Mouse (Mus musculus): Measurements from ENCODE around the gene Cd40. TPM values are rescaled to one million over a fixed set of nuclear protein-coding genes. Genes with fewer than 3 reads are reported as not detected.

Gene Cd40
- under 1 TPM; 0.42 to 0.61 TPM for total RNA-seq (2021)
- long read RNA-seq, experiment 1 = 0 reads
- long read RNA-seq, experiment 2 = 0 reads

- peak within 1 kb of the TSS; percentile 19; the same call in 1 of the 2 replicates for H3K4me3 ChIP-seq
- no peak within 1 kb of the TSS for H3K27ac ChIP-seq
- intact Hi-C loops (cut with DNase I) = no loop called here
- TF ChIP-seq CTCF (IDR thresholded peaks at IDR 0.05) = no peak
- DNase-seq (ENCODE audit: extremely low spot score in 1 of 2, low spot score in 2 of 2) = no peak
Measured at GRCm38 (mm10) chr2:165054888-165055852, at the start of gene Cd40. TSS of gene Cd40 (plus strand) at chr2:165055627.

GRCm38 (mm10) chr2:165006813-165007212 is 48.6 kb upstream of the Cd40 start:
- no peak for DNase-seq (ENCODE audit: extremely low spot score in 1 of 2, low spot score in 2 of 2)
- intact Hi-C loops (cut with DNase I) = no loop called here
- TF ChIP-seq CTCF (IDR thresholded peaks at IDR 0.05) = no peak
- Histone ChIP-seq H3K27ac (no peak overlapping the region), H3K4me3 (no peak overlapping the region)

GRCm38 (mm10) chr2:165007986-165008385 is 47.4 kb upstream of the Cd40 start:
- H3K27ac ChIP-seq = no peak overlapping the region
- intact Hi-C loops (cut with DNase I) = no loop called here
- TF ChIP-seq CTCF (IDR thresholded peaks at IDR 0.05) = no peak
- H3K4me3 ChIP-seq = no peak overlapping the region
- no peak for DNase-seq (ENCODE audit: extremely low spot score in 1 of 2, low spot score in 2 of 2)

- intact Hi-C loops (cut with DNase I) = no loop called here
- TF ChIP-seq CTCF (IDR thresholded peaks at IDR 0.05) = no peak
- Histone ChIP-seq H3K4me3 (no peak overlapping the region), H3K27ac (no peak overlapping the region)
- DNase-seq (ENCODE audit: extremely low spot score in 1 of 2, low spot score in 2 of 2) = peak in 1 of 2 experiments; percentile 3
Measured at GRCm38 (mm10) chr2:165009161-165009560, 46.3 kb upstream of the Cd40 start.

GRCm38 (mm10) chr2:165009581-165009980 is 45.8 kb upstream of the Cd40 start:
- Histone ChIP-seq H3K27ac (no peak overlapping the region), H3K4me3 (no peak overlapping the region)
- no peak for TF ChIP-seq CTCF (IDR thresholded peaks at IDR 0.05)
- no peak for DNase-seq (ENCODE audit: extremely low spot score in 1 of 2, low spot score in 2 of 2)
- intact Hi-C loops (cut with DNase I) = no loop called here

- H3K27ac ChIP-seq = no peak overlapping the region
- no peak for TF ChIP-seq CTCF (IDR thresholded peaks at IDR 0.05)
- H3K4me3 ChIP-seq = no peak overlapping the region
- intact Hi-C loops (cut with DNase I) = no loop called here
- DNase-seq (ENCODE audit: extremely low spot score in 1 of 2, low spot score in 2 of 2) = peak in 1 of 2 experiments; percentile 6
Measured at GRCm38 (mm10) chr2:165010351-165010750, 45.1 kb upstream of the Cd40 start.

- no peak for DNase-seq (ENCODE audit: extremely low spot score in 1 of 2, low spot score in 2 of 2)
- intact Hi-C loops (cut with DNase I) = no loop called here
- no peak overlapping the region for H3K27ac ChIP-seq
- no peak for TF ChIP-seq CTCF (IDR thresholded peaks at IDR 0.05)
- H3K4me3 ChIP-seq = no peak overlapping the region
Measured at GRCm38 (mm10) chr2:165014935-165015334, 40.5 kb upstream of the Cd40 start.

- intact Hi-C loops (cut with DNase I) = no loop called here
- no peak overlapping the region for H3K27ac ChIP-seq
- H3K4me3 ChIP-seq = no peak overlapping the region
- no peak for TF ChIP-seq CTCF (IDR thresholded peaks at IDR 0.05)
- DNase-seq (ENCODE audit: extremely low spot score in 1 of 2, low spot score in 2 of 2) = no peak
Measured at GRCm38 (mm10) chr2:165020490-165020889, 34.9 kb upstream of the Cd40 start.

- intact Hi-C loops (cut with DNase I) = no loop called here
- DNase-seq (ENCODE audit: extremely low spot score in 1 of 2, low spot score in 2 of 2) = no peak
- no peak for TF ChIP-seq CTCF (IDR thresholded peaks at IDR 0.05)
- Histone ChIP-seq H3K4me3 (no peak overlapping the region), H3K27ac (no peak overlapping the region)
Measured at GRCm38 (mm10) chr2:165027163-165027562, 28.3 kb upstream of the Cd40 start.

- no peak for DNase-seq (ENCODE audit: extremely low spot score in 1 of 2, low spot score in 2 of 2)
- TF ChIP-seq CTCF (IDR thresholded peaks at IDR 0.05) = peak; percentile 53
- Histone ChIP-seq H3K4me3 (no peak overlapping the region), H3K27ac (no peak overlapping the region)
- intact Hi-C loops (cut with DNase I) = loop anchor here (2.0 to 5.0 kb wide), 3 partner anchors 64 to 120 kb away; partner anchors contain the start of genes Slc12a5 and Zfp335
Measured at GRCm38 (mm10) chr2:165032533-165032932, 22.9 kb upstream of the Cd40 start.

GRCm38 (mm10) chr2:165033306-165033705 is 22.1 kb upstream of the Cd40 start:
- H3K4me3 ChIP-seq = peak overlapping the region; percentile 82
- H3K27ac ChIP-seq = no peak overlapping the region; the same call in 1 of the 2 replicates
- TF ChIP-seq CTCF (IDR thresholded peaks at IDR 0.05) = no peak
- intact Hi-C loops (cut with DNase I) = loop anchor here (2.0 to 5.0 kb wide), 3 partner anchors 65 to 121 kb away; partner anchors contain the start of genes Slc12a5 and Zfp335
- DNase-seq (ENCODE audit: extremely low spot score in 1 of 2, low spot score in 2 of 2) = no peak
